Mouse (Mus musculus): ENCODE measurements around the gene Eif4ebp2. TPM values are rescaled to one million over a fixed set of nuclear protein-coding genes. Genes with fewer than 3 reads are reported as not detected.

The Eif4ebp2 gene
- polyA plus RNA-seq (2017; shearing (Covaris generic)): 7.8 TPM

GRCm38 (mm10) chr10:61452645-61453044 lies at the start of gene Eif4ebp2:
Gene Eif4ebp2, minus strand, starts transcription at chr10:61452661.

GRCm38 (mm10) chr10:61475594-61476439 lies 23.4 kb upstream of the Eif4ebp2 start, which contains the start of gene Lrrc20:
Gene Lrrc20, plus strand, starts transcription at chr10:61475801.

GRCm38 (mm10) chr10:61417672-61418071 lies 34.8 kb downstream of the Eif4ebp2 start, which contains the start of gene Nodal:
Gene Nodal, plus strand, starts transcription at chr10:61417972.

GRCm38 (mm10) chr10:61383021-61383714 lies 69.3 kb downstream of the Eif4ebp2 start, which contains the start of gene Pald1:
Gene Pald1, minus strand, starts transcription at chr10:61383530.

Other genes with a start within 250 kb of the Eif4ebp2 start
- not detected for gene Adamts14, start 179.2 kb downstream of the Eif4ebp2 start, polyA plus RNA-seq (2017; shearing (Covaris generic))
- 8.2 TPM for gene Prf1, start 154.8 kb downstream of the Eif4ebp2 start, polyA plus RNA-seq (2017; shearing (Covaris generic))
- 0.68 TPM for gene Pald1, start 69.1 kb downstream of the Eif4ebp2 start, polyA plus RNA-seq (2017; shearing (Covaris generic))
- gene Nodal, start 34.7 kb downstream of the Eif4ebp2 start, polyA plus RNA-seq (2017; shearing (Covaris generic)): 0.18 TPM
- gene Lrrc20, start 23.1 kb upstream of the Eif4ebp2 start, polyA plus RNA-seq (2017; shearing (Covaris generic)): 11.1 TPM
- gene Npffr1, start 142.8 kb upstream of the Eif4ebp2 start, polyA plus RNA-seq (2017; shearing (Covaris generic)): not detected
- gene Ppa1, start 195.9 kb upstream of the Eif4ebp2 start, polyA plus RNA-seq (2017; shearing (Covaris generic)): 74.4 TPM
- 163 TPM for gene Sar1a, start 227.6 kb upstream of the Eif4ebp2 start, polyA plus RNA-seq (2017; shearing (Covaris generic))
- 2.6 TPM for gene Tysnd1, start 242.9 kb upstream of the Eif4ebp2 start, polyA plus RNA-seq (2017; shearing (Covaris generic))

Data from inflammation-experienced regulatory T-cells, adult 16 weeks (primary cell).